Mouse (Mus musculus) forebrain, embryonic 10.5 days (tissue): ENCODE measurements around the gene Mum1. TPM values are rescaled to one million over a fixed set of nuclear protein-coding genes. Genes with fewer than 3 reads are reported as not detected.

Experiments used
- DNase-seq: peaks from one replicate; pipeline ENCODE4 v3.0.0-alpha.2; 2017; ENCODE audit warnings: low spot score; ENCODE audit errors: extremely low spot score
- H3K27ac ChIP-seq: fragments of 300-500 bp; sonication (generic); 2 replicates; pipeline ENCODE4 v1.5.1; 2016; ENCODE audit warnings: mild to moderate bottlenecking
- H3K27me3 ChIP-seq: fragments of 300-500 bp; sonication (generic); 2 replicates; pipeline ENCODE4 v1.6.1; 2016; ENCODE audit warnings: mild to moderate bottlenecking; ENCODE audit not compliant: poor library complexity, severe bottlenecking
- H3K36me3 ChIP-seq: fragments of 300-500 bp; sonication (generic); replicated peaks from 2 replicates; pipeline ENCODE4 v1.6.1; 2016; ENCODE audit warnings: mild to moderate bottlenecking, moderate library complexity
- H3K4me1 ChIP-seq: fragments of 300-500 bp; sonication (generic); 2 replicates; pipeline ENCODE4 v1.6.1; 2016
- H3K4me3 ChIP-seq: fragments of 300-500 bp; sonication (generic); 2 replicates; pipeline ENCODE4 v1.5.1; 2016; ENCODE audit warnings: mild to moderate bottlenecking, moderate library complexity
- H3K9me3 ChIP-seq: fragments of 300-500 bp; sonication (generic); 2 replicates; pipeline ENCODE4 v1.6.1; 2016; ENCODE audit warnings: mild to moderate bottlenecking, moderate library complexity
- WGBS: fragments of 180-500 bp; shearing (Covaris S2); methylation state at CpG from one replicate; pipeline ENCODE4 v1.1.7; 2016; 5-methylcytosine and 5-hydroxymethylcytosine counted together
- polyA plus RNA-seq: library from polyadenylated mRNA; unstranded; fragments of >200 nt; fragmentation: Nextera tagmentation; extraction: Ambion mirVana; gene quantifications from 2 replicates; pipeline ENCODE4 v1.2.1, GENCODE M21; 2016

Mum1 gene
- polyA plus RNA-seq, 1 experiment from 2014 or later: 89.4 TPM

- no peak for DNase-seq
- H3K36me3 ChIP-seq: peaks cover 82% of the 10 kb centered on the region
- H3K4me3 ChIP-seq: no peak overlapping the region
- WGBS: 96% methylated on average over 2 of the region's 2 CpGs
- no peaks in the 10 kb centered on the region for H3K27me3 ChIP-seq
- H3K4me1 ChIP-seq: peaks cover 70% of the 10 kb centered on the region
- no peak overlapping the region for H3K27ac ChIP-seq
- no peaks in the 10 kb centered on the region for H3K9me3 ChIP-seq
Measured at GRCm38 (mm10) chr10:80270099-80270498, 43.9 kb downstream of the Mum1 start.

- Histone ChIP-seq H3K4me1 (peaks cover 66% of the 10 kb centered on the region), H3K27me3 (no peaks in the 10 kb centered on the region), H3K27ac (0 out of 2 replicates have a peak overlapping the region, but pooled peaks have one; percentile 8), H3K36me3 (peaks cover 89% of the 10 kb centered on the region), H3K4me3 (0 out of 2 replicates have a peak overlapping the region, but pooled peaks have one; percentile 10), H3K9me3 (no peaks in the 10 kb centered on the region)
- 84% methylated on average over 6 of the region's 6 CpGs for WGBS
- DNase-seq: no peak
Measured at GRCm38 (mm10) chr10:80270734-80271181, 44.5 kb downstream of the Mum1 start.

DNA sequence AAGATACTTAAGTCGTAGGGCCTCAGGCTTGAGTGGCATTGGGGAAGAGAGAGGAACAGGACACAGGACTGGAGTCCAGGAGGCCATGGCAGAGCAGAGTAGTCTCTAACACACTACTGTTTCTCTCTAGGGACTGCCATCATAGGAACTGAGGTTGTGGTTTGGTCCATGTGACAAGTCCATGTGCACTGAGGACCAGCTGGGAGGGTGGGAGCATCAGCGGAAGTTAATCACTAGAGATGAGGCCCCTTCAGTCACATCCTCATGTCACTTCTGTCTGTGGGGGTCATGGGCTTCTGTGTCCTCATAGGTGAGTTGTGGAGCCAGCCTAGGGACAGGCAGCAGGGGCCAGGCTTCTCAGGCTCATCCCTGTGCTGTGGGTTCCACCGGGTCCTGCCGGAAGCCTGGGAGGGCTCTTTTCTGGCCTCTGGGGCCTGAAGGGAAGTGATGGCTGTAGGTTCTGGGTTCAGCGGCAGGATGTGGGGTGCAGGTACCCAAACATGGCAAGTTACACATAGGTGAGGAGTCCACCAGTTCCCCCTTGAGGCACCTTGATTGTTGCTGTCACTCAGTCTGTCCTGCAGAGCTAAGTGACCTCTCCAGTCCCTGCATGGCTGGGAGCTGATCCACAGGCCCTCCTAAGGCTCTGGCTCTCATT, 45.1 kb downstream of the Mum1 start:
- H3K4me1 ChIP-seq: peaks cover 61% of the 10 kb centered on the region
- H3K4me3 ChIP-seq: peak overlapping the region; percentile 10; the same call in 1 of the 2 replicates
- H3K27me3 ChIP-seq: no peaks in the 10 kb centered on the region
- H3K27ac ChIP-seq: 0 out of 2 replicates have a peak overlapping the region, but pooled peaks have one; percentile 37
- no peaks in the 10 kb centered on the region for H3K9me3 ChIP-seq
- peaks cover 93% of the 10 kb centered on the region for H3K36me3 ChIP-seq
- DNase-seq: no peak
- 94% methylated on average over 5 of the region's 5 CpGs for WGBS

- Histone ChIP-seq H3K4me3 (no peak overlapping the region; the same call in 1 of the 2 replicates), H3K36me3 (peaks cover 93% of the 10 kb centered on the region), H3K9me3 (no peaks in the 10 kb centered on the region), H3K27me3 (no peaks in the 10 kb centered on the region), H3K4me1 (peaks cover 53% of the 10 kb centered on the region), H3K27ac (no peak overlapping the region)
- WGBS: 93% methylated on average over 8 of the region's 8 CpGs
- DNase-seq: no peak
Measured at GRCm38 (mm10) chr10:80271870-80272585, 45.8 kb downstream of the Mum1 start.

DNA sequence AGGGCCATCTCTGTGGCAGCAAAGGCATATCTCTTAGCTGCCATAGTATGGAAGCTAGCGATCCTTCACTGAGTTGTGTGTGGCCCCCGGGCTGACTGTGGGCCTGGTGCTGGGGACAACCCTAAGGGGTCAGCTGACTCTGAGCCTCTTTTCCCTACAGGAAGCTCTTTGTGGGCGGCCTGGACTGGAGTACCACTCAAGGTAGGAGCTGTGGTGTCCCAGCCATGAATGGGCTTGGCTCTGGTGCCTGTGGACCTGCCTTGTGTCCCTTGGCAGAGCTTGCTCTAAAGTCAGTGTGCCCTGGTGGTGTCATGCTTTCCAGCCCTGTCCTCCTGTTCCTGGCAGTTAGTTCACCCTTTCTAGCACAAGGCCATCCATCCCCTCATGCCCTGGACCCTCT, 47.6 kb downstream of the Mum1 start:
- peaks cover 35% of the 10 kb centered on the region for H3K4me1 ChIP-seq
- no peaks in the 10 kb centered on the region for H3K9me3 ChIP-seq
- H3K27ac ChIP-seq: no peak overlapping the region
- H3K36me3 ChIP-seq: peaks cover 95% of the 10 kb centered on the region
- no peak for DNase-seq
- 92% methylated on average over 3 of the region's 3 CpGs for WGBS
- no peaks in the 10 kb centered on the region for H3K27me3 ChIP-seq
- no peak overlapping the region for H3K4me3 ChIP-seq

DNA sequence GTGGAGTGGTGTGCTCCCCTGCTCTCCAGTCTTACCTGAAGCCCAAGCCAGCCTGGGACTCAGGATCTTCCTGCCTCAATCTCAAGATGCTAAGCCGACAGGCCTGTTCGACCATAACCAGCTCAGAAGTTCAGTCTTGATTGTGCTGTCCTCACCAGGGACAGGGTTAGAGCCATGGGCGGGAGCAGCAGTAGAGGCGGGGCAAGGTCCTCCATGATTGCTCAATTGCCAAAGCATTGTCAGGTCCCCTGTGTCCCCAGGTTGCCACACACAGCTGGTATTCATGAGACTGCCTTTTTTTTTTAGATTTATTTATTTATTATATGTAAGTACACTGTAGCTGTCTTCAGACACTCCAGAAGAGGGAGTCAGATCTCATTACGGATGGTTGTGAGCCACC, 50.0 kb downstream of the Mum1 start:
- H3K27ac ChIP-seq: no peak overlapping the region
- H3K36me3 ChIP-seq: peaks cover 94% of the 10 kb centered on the region
- no peaks in the 10 kb centered on the region for H3K9me3 ChIP-seq
- H3K4me3 ChIP-seq: no peak overlapping the region
- H3K4me1 ChIP-seq: peaks cover 18% of the 10 kb centered on the region
- no peaks in the 10 kb centered on the region for H3K27me3 ChIP-seq
- DNase-seq: no peak
- 84% methylated on average over 5 of the region's 5 CpGs for WGBS

DNA sequence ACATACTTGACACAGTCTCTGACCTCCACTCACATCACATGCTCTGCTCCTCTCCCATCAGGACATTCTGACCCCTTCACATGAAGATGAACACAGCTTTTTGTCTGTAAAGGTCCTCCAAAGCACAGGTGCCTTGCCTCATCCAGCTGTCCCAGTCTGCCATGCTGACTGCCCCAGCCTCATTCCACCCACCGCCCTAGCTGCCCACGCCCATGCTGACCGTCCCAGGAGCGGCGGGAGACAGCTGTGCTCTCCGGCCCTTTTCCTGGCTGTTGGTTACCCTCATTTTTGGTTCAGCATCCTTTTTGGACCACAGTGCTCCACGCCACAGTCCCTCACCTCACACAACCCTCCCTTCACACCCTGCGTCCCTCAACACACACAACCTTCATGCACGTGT, 52.2 kb downstream of the Mum1 start:
- H3K36me3 ChIP-seq: peaks cover 99% of the 10 kb centered on the region
- DNase-seq: no peak
- no peaks in the 10 kb centered on the region for H3K27me3 ChIP-seq
- WGBS: 96% methylated on average over 9 of the region's 9 CpGs
- no peak overlapping the region for H3K4me3 ChIP-seq
- H3K4me1 ChIP-seq: peaks cover 6% of the 10 kb centered on the region; the same call in 1 of the 2 replicates
- H3K9me3 ChIP-seq: no peaks in the 10 kb centered on the region
- H3K27ac ChIP-seq: no peak overlapping the region

DNA sequence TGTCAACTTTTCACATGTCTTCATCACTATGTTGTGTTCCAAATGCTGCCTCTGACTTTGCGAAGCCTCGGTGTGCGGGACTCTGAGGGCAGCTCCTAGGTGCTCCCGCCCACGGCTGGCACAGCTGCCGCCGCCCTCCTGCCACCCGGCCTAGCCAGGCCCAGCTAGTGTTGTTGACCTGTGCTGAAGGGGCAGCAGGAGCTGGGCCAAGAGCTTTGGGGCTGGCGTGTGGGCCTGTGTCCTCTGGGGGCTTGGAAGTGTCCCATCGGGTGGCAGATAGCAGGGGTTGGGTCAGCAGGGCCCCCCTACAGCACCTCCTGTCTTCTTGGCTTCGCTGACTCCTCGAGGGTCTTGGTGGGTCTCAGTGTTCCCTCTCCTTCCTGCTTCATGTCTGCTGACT, 53.0 kb downstream of the Mum1 start:
- 95% methylated on average over 12 of the region's 12 CpGs for WGBS
- H3K27me3 ChIP-seq: no peaks in the 10 kb centered on the region
- no peaks in the 10 kb centered on the region for H3K4me1 ChIP-seq
- H3K36me3 ChIP-seq: peaks cover 99% of the 10 kb centered on the region
- no peak overlapping the region for H3K4me3 ChIP-seq
- no peak overlapping the region for H3K27ac ChIP-seq
- H3K9me3 ChIP-seq: no peaks in the 10 kb centered on the region
- no peak for DNase-seq

DNA sequence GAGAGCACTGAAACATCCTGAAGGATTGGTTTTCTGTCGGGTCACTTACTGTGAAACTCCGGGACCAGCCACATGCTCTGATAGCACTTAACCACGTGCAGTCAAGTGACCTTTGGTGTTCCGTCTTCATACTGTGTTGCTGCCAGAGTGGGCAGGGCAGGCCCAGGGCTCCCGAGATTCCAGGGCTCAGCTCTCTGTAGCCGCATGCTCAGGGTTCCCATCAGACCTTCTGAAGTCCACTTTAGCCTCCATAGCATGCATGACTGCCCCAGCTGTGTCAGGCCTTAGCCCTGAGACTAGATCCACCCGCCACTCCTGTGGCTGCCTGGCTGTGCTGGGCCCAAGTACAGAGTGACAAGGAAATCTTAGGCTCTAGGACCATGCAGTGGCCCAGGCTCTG, 55.1 kb downstream of the Mum1 start:
- H3K9me3 ChIP-seq: no peaks in the 10 kb centered on the region
- DNase-seq: no peak
- H3K4me1 ChIP-seq: no peaks in the 10 kb centered on the region
- H3K27ac ChIP-seq: no peak overlapping the region
- H3K4me3 ChIP-seq: no peak overlapping the region
- WGBS: 90% methylated on average over 7 of the region's 7 CpGs
- H3K27me3 ChIP-seq: no peaks in the 10 kb centered on the region
- H3K36me3 ChIP-seq: peaks cover 99% of the 10 kb centered on the region

GRCm38 (mm10) chr10:80281921-80282371, 55.7 kb downstream of the Mum1 start:
- Histone ChIP-seq H3K36me3 (peaks cover 99% of the 10 kb centered on the region), H3K4me3 (no peak overlapping the region), H3K27ac (no peak overlapping the region), H3K27me3 (no peaks in the 10 kb centered on the region), H3K4me1 (0 out of 2 replicates have a peak, but pooled peaks cover 1% of the 10 kb centered on the region), H3K9me3 (no peaks in the 10 kb centered on the region)
- WGBS: 80% methylated on average over 8 of the region's 8 CpGs
- no peak for DNase-seq

- Histone ChIP-seq H3K4me3 (no peak overlapping the region), H3K36me3 (peaks cover 99% of the 10 kb centered on the region), H3K27me3 (no peaks in the 10 kb centered on the region), H3K4me1 (peaks cover 8% of the 10 kb centered on the region; the same call in 1 of the 2 replicates), H3K27ac (no peak overlapping the region), H3K9me3 (no peaks in the 10 kb centered on the region)
- 93% methylated on average over 20 of the region's 20 CpGs for WGBS
- DNase-seq: no peak
Measured at GRCm38 (mm10) chr10:80282481-80283441, 56.5 kb downstream of the Mum1 start.
